Mouse (Mus musculus) lung, adult 10 weeks (tissue): ENCODE results near the gene Stk38l. TPM values are rescaled to one million over a fixed set of nuclear protein-coding genes. Genes with fewer than 3 reads are reported as not detected.

Experiments used
- polyA plus RNA-seq: library from polyadenylated mRNA; stranded (reverse); fragments of 350-450 nt; fragmentation: Illumina TruSeq; extraction: RNeasy Lipid Tissue Mini Kit (QIAGEN cat#74804); gene quantifications from one replicate; pipeline ENCODE4 v1.2.3, GENCODE M21; 2014; ENCODE audit warnings: low read depth, low replicate concordance; ENCODE audit not compliant: insufficient read depth

The Stk38l gene
- 8.4 TPM for polyA plus RNA-seq

DNA sequence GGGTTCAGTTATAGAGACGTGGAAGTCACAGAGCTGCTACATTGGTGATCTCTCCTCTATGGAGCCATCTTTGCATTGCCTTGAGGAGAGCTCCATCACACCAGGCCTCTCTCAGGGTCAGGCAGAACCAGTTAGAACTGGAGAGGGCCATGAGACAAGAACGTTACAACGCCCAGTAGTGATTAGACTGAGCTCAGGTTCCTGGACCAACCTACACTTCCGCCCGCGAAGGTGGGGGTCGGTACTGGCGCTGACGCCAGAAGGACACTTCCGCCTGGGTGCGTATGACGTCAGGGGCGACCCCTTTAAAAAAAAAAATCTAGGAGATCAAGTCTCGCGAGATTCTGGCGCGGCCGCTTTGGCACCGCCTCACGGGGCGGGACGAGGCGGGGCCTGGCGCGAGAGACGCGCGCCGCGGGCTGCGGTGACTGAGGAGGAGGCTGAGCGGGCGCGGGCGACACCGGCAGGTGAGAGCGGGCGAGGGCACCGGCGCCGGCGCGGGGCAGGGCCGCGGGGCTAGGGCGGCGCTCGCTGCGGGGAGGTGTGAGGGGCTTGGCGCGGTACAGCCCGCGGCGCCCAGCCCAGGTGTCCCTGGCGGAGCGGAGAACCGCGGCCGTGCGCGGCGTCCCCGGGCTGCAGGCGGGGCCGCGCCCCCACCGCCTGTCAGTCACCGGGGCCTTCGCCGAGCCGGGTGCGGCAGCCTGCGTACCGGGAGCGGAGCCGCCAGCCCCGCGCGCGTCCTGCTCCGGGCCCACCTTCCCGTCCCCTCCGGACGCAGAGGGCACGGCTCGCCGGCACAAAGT is at the start of gene Stk38l:
Gene Stk38l (plus strand): TSS at position 415 of the 803 bp plus-strand sequence.

DNA sequence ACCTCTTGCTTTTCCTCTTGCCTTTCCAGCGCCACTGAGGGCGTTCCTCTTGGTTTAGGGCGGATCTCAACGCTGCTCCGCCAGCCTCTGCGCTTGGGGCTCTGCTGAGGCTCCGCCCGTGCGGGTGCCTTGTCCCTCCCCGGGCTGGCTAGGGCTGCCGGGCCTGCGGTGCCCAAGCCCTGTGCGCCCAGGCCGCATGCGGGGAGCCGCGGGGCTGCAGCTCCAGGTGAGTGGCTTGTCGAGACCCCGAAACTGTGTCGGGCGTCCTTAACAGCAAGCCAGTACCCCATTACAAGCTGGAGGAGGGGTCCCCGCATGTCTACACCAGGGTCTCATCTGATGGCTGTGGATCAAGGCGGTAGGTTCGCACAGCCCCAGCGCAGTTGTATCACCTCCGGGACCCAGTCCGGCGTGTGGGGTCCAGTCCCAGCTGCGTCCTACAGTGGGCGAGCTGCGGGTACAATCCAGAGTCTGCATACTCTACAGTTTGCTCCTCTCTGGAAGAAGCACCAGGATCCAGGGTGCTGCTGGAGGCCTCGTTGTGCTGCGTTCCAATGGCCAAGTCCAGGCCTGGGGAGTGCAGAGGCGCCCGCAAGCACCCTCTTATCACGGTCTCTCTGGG is 71.2 kb downstream of the Stk38l start, which contains the start of gene Arntl2:
Gene Arntl2 (plus strand): TSS at position 132 of the 622 bp plus-strand sequence.

Other genes with a start within 250 kb of the Stk38l start
- 4.7 TPM for gene Itpr2, start 222.8 kb upstream of the Stk38l start, polyA plus RNA-seq
- 62.0 TPM for gene Fgfr1op2, start 147.8 kb upstream of the Stk38l start, polyA plus RNA-seq
- gene Ints13, start 147.2 kb upstream of the Stk38l start, polyA plus RNA-seq: 20.9 TPM
- 83.9 TPM for gene Med21, start 82.4 kb upstream of the Stk38l start, polyA plus RNA-seq
- 18.8 TPM for gene Tm7sf3, start 82.2 kb upstream of the Stk38l start, polyA plus RNA-seq
- 0.34 TPM for gene Arntl2, start 71.1 kb downstream of the Stk38l start, polyA plus RNA-seq
- not detected for gene Smco2, start 125.1 kb downstream of the Stk38l start, polyA plus RNA-seq
- 33.1 TPM for gene Ppfibp1, start 163.5 kb downstream of the Stk38l start, polyA plus RNA-seq
- gene 1700034J05Rik, start 229.4 kb downstream of the Stk38l start, polyA plus RNA-seq: not detected